Mouse (Mus musculus) heart, adult 2 months (tissue): ENCODE measurements at regions not wholly inside any gene's neighbourhood (a gene's known extent, or its start where the extent isn't known, plus 50 kb on each side); places are given as distances from the start of the nearest gene placed in this dataset.

Experiments used
- CTCF ChIP-seq: fragments of 200-600 bp; IDR thresholded peaks from 2 replicates; pipeline ENCODE4 v1.8.1; 2022; ENCODE audit warnings: antibody characterized with exemption, mild to moderate bottlenecking, moderate library complexity
- POLR2A ChIP-seq: fragments of 200-500 bp; IDR thresholded peaks from 2 replicates; pipeline ENCODE4 v1.6.1; 2011; ENCODE audit warnings: mild to moderate bottlenecking, low read depth, low read length, control low read depth; ENCODE audit not compliant: insufficient read depth

- TF ChIP-seq POLR2A (no peak), CTCF (no peak)
Observed at GRCm38 (mm10) chr3:39540530-39541118, 653.9 kb downstream of the Fat4 start.
